ENCODE assay signal across 12 mouse cellular contexts in the genomic region with DNA sequence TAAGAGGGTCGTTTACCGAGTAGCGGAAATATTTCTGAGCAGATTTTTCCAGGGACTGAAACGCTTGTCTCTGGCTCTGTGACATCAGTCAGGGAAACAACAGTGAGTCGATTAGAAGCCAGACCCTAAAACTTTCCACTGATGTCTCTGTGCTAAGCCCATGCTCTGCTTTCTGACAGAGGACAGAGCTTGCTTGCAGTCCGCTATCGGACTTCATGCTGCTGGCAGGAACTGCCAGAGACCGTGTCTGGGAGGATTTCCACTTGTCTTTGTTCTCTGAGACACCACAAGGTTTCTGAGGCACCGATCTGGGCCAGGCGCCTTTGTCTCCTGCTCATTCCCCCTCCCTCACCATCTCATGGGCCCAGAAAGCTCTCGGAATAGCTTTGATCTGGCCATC. TPM values are rescaled to one million over a fixed set of nuclear protein-coding genes. Genes with fewer than 3 reads are reported as not detected.
A peak's percentile ranks its signal among the peaks of the same experiment; 100 is the strongest.
DNase-seq lines count a peak whose midpoint lies in the region; ATAC-seq lines count a peak whose summit lies in the region.
"Had no signal": no experiment of that assay in that cellular context is flagged by ENCODE, and none has a peak within 500 bp of the region (broad histone marks: within the 10 kb centered on the region; RNA-seq: fewer than 3 reads in every experiment).

No protein-coding gene starts in this region.

- H3K27me3 ChIP-seq in forebrain, embryonic 12.5 days = no peaks in the 10 kb centered on the region
- H3K27me3 ChIP-seq in forebrain, embryonic 15.5 days = no peaks in the 10 kb centered on the region
- no peaks in the 10 kb centered on the region for H3K27me3 ChIP-seq in liver, embryonic 12.5 days (replicated peaks)
- no peaks in the 10 kb centered on the region for H3K27me3 ChIP-seq in liver, embryonic 11.5 days (replicated peaks; ENCODE audit: control insufficient read depth, insufficient read depth, low read length)
- H3K27me3 ChIP-seq in hindbrain, embryonic 12.5 days = no peaks in the 10 kb centered on the region
- no peaks in the 10 kb centered on the region for H3K27me3 ChIP-seq in midbrain, embryonic 16.5 days (ENCODE audit: control insufficient read depth, insufficient read depth, low read depth, low read length)
- H3K27me3 ChIP-seq: embryonic facial prominence, embryonic 15.5 days; megakaryocyte, embryonic 14.5 days; Patski had no signal

- 28% methylated on average over 11 of the region's 11 CpGs for WGBS in forebrain, embryonic 12.5 days
- 20% methylated on average over 11 of the region's 11 CpGs for WGBS in forebrain, embryonic 15.5 days
- 69% methylated on average over 11 of the region's 11 CpGs for WGBS in liver, embryonic 12.5 days (ENCODE audit: insufficient replicate concordance)
- 65% methylated on average over 11 of the region's 11 CpGs for WGBS in liver, embryonic 11.5 days
- 49% methylated on average over 11 of the region's 11 CpGs for WGBS in hindbrain, embryonic 12.5 days
- 17% methylated on average over 11 of the region's 11 CpGs for WGBS in midbrain, embryonic 16.5 days

- no peaks in the 10 kb centered on the region for H3K36me3 ChIP-seq in forebrain, embryonic 12.5 days (replicated peaks)
- H3K36me3 ChIP-seq in forebrain, embryonic 15.5 days = no peaks in the 10 kb centered on the region
- H3K36me3 ChIP-seq in liver, embryonic 12.5 days = peaks cover 25% of the 10 kb centered on the region
- no peaks in the 10 kb centered on the region; the same call in 1 of the 2 replicates for H3K36me3 ChIP-seq in liver, embryonic 11.5 days (ENCODE audit: control insufficient read depth, insufficient read depth, low read length)
- H3K36me3 ChIP-seq in hindbrain, embryonic 12.5 days = no peaks in the 10 kb centered on the region
- no peaks in the 10 kb centered on the region for H3K36me3 ChIP-seq in midbrain, embryonic 16.5 days (ENCODE audit: control insufficient read depth, insufficient read depth, low read length)

- peak overlapping the region; percentile 11; the same call in 1 of the 2 replicates for H3K27ac ChIP-seq in forebrain, embryonic 12.5 days
- no peak overlapping the region for H3K27ac ChIP-seq in forebrain, embryonic 15.5 days (replicated peaks)
- 0 out of 2 replicates have a peak overlapping the region, but pooled peaks have one; percentile 4 for H3K27ac ChIP-seq in liver, embryonic 12.5 days
- no peak overlapping the region; the same call in 1 of the 2 replicates for H3K27ac ChIP-seq in liver, embryonic 11.5 days (ENCODE audit: low read depth, low read length)
- peak overlapping the region; percentile 45 for H3K27ac ChIP-seq in hindbrain, embryonic 12.5 days
- peak overlapping the region; percentile 49; the same call in 1 of the 2 replicates for H3K27ac ChIP-seq in midbrain, embryonic 16.5 days (ENCODE audit: low read length)
- H3K27ac ChIP-seq: embryonic facial prominence, embryonic 15.5 days had no signal

- H3K9ac ChIP-seq in forebrain, embryonic 12.5 days = no peak overlapping the region
- no peak overlapping the region for H3K9ac ChIP-seq in forebrain, embryonic 15.5 days (replicated peaks)
- H3K9ac ChIP-seq in liver, embryonic 12.5 days = no peak overlapping the region
- no peak overlapping the region for H3K9ac ChIP-seq in liver, embryonic 11.5 days (ENCODE audit: low read depth, low read length)
- no peak overlapping the region for H3K9ac ChIP-seq in hindbrain, embryonic 12.5 days
- no peak overlapping the region for H3K9ac ChIP-seq in midbrain, embryonic 16.5 days (ENCODE audit: low read depth, low read length)
- H3K9ac ChIP-seq: embryonic facial prominence, embryonic 15.5 days had no signal

- peaks cover 7% of the 10 kb centered on the region; the same call in 1 of the 2 replicates for H3K4me1 ChIP-seq in forebrain, embryonic 12.5 days
- no peaks in the 10 kb centered on the region for H3K4me1 ChIP-seq in forebrain, embryonic 15.5 days
- H3K4me1 ChIP-seq in liver, embryonic 12.5 days = peaks cover 39% of the 10 kb centered on the region
- H3K4me1 ChIP-seq in liver, embryonic 11.5 days (replicated peaks; ENCODE audit: control insufficient read depth, insufficient read depth, low read length) = peaks cover 20% of the 10 kb centered on the region
- H3K4me1 ChIP-seq in hindbrain, embryonic 12.5 days = peaks cover 4% of the 10 kb centered on the region; the same call in 1 of the 2 replicates
- H3K4me1 ChIP-seq in midbrain, embryonic 16.5 days (ENCODE audit: control insufficient read depth, insufficient read depth, low read length) = no peaks in the 10 kb centered on the region; the same call in 1 of the 2 replicates
- H3K4me1 ChIP-seq: embryonic facial prominence, embryonic 15.5 days had no signal

- H3K9me3 ChIP-seq in forebrain, embryonic 12.5 days = no peaks in the 10 kb centered on the region
- no peaks in the 10 kb centered on the region for H3K9me3 ChIP-seq in forebrain, embryonic 15.5 days
- H3K9me3 ChIP-seq in liver, embryonic 12.5 days (replicated peaks) = no peaks in the 10 kb centered on the region
- no peaks in the 10 kb centered on the region for H3K9me3 ChIP-seq in liver, embryonic 11.5 days (ENCODE audit: control insufficient read depth, low read length)
- no peaks in the 10 kb centered on the region for H3K9me3 ChIP-seq in hindbrain, embryonic 12.5 days (replicated peaks)
- no peaks in the 10 kb centered on the region for H3K9me3 ChIP-seq in midbrain, embryonic 16.5 days (replicated peaks; ENCODE audit: control insufficient read depth, low read length, poor library complexity, severe bottlenecking)
- H3K9me3 ChIP-seq: embryonic facial prominence, embryonic 15.5 days; megakaryocyte, embryonic 14.5 days had no signal

- no peak overlapping the region for H3K4me2 ChIP-seq in forebrain, embryonic 12.5 days
- no peak overlapping the region for H3K4me2 ChIP-seq in forebrain, embryonic 15.5 days (replicated peaks)
- H3K4me2 ChIP-seq in liver, embryonic 12.5 days = no peak overlapping the region
- H3K4me2 ChIP-seq in liver, embryonic 11.5 days = no peak overlapping the region
- H3K4me2 ChIP-seq in hindbrain, embryonic 12.5 days (replicated peaks) = no peak overlapping the region
- no peak overlapping the region for H3K4me2 ChIP-seq in midbrain, embryonic 16.5 days (ENCODE audit: low read length)
- H3K4me2 ChIP-seq: embryonic facial prominence, embryonic 15.5 days had no signal

- DNase-seq in liver, embryonic 11.5 days (ENCODE audit: low spot score) = no peak
- no peak for DNase-seq in thymus, postnatal 4 days
- DNase-seq: B cell, adult 2 months had no signal

- H3K4me3 ChIP-seq in forebrain, embryonic 12.5 days (replicated peaks) = no peak overlapping the region
- H3K4me3 ChIP-seq in forebrain, embryonic 15.5 days = no peak overlapping the region
- no peak overlapping the region for H3K4me3 ChIP-seq in liver, embryonic 12.5 days
- H3K4me3 ChIP-seq in liver, embryonic 11.5 days (ENCODE audit: low read depth, low read length) = no peak overlapping the region
- H3K4me3 ChIP-seq in hindbrain, embryonic 12.5 days = no peak overlapping the region
- no peak overlapping the region for H3K4me3 ChIP-seq in midbrain, embryonic 16.5 days (ENCODE audit: low read depth, low read length)
- H3K4me3 ChIP-seq: embryonic facial prominence, embryonic 15.5 days; megakaryocyte, embryonic 14.5 days had no signal

- ATAC-seq in forebrain, embryonic 12.5 days (ENCODE audit: low FRiP score) = no peak
- ATAC-seq in forebrain, embryonic 15.5 days (replicated peaks) = no peak
- ATAC-seq in liver, embryonic 12.5 days = no peak
- no peak for ATAC-seq in liver, embryonic 11.5 days (replicated peaks; ENCODE audit: low FRiP score)
- ATAC-seq in hindbrain, embryonic 12.5 days (ENCODE audit: low FRiP score) = no peak
- no peak for ATAC-seq in midbrain, embryonic 16.5 days
- ATAC-seq in erythroblast, adult 5-6 weeks (replicated peaks; ENCODE audit: low FRiP score, poor library complexity, severe bottlenecking) = no peak
- ATAC-seq: Patski had no signal

RNA-seq across cellular contexts. Expression of a gene that starts 21.4 kb away (rescaled TPM):
- polyA plus RNA-seq in forebrain, embryonic 12.5 days (2016; fragmentation: Nextera tagmentation; extraction: Ambion mirVana) = 21.0 and 21.4 TPM in 2 replicates
- 23.4 and 25.1 TPM in 2 replicates for polyA plus RNA-seq in forebrain, embryonic 15.5 days (2015; fragmentation: Nextera tagmentation; extraction: Ambion mirVana)
- 32.4 and 35.4 TPM in 2 replicates for polyA plus RNA-seq in liver, embryonic 12.5 days (2016; fragmentation: Nextera tagmentation; extraction: Ambion mirVana)
- 39.2 and 40.1 TPM in 2 replicates for polyA plus RNA-seq in liver, embryonic 11.5 days (2014; fragmentation: Nextera tagmentation; extraction: Ambion mirVana)
- polyA plus RNA-seq in hindbrain, embryonic 12.5 days (2016; fragmentation: Nextera tagmentation; extraction: Ambion mirVana) = 31.6 and 32.1 TPM in 2 replicates
- polyA plus RNA-seq in midbrain, embryonic 16.5 days (2015; fragmentation: Nextera tagmentation; extraction: Ambion mirVana) = 27.2 and 30.3 TPM in 2 replicates
- 4.0 and 6.7 TPM in 2 replicates for total RNA-seq in erythroblast, adult 5-6 weeks (2015; ENCODE audit: low replicate concordance)
- 1.5 and 3.2 TPM in 2 replicates for total RNA-seq in erythroblast, adult 5-6 weeks (2017; ENCODE audit: low replicate concordance)

RNA-seq across cellular contexts. Expression of a gene that starts 36.2 kb away (rescaled TPM):
- 16.4 and 19.6 TPM in 2 replicates for polyA plus RNA-seq in forebrain, embryonic 12.5 days (2016; fragmentation: Nextera tagmentation; extraction: Ambion mirVana)
- 19.9 and 21.2 TPM in 2 replicates for polyA plus RNA-seq in forebrain, embryonic 15.5 days (2015; fragmentation: Nextera tagmentation; extraction: Ambion mirVana)
- polyA plus RNA-seq in liver, embryonic 12.5 days (2016; fragmentation: Nextera tagmentation; extraction: Ambion mirVana) = 32.8 and 35.8 TPM in 2 replicates
- polyA plus RNA-seq in liver, embryonic 11.5 days (2014; fragmentation: Nextera tagmentation; extraction: Ambion mirVana) = 46.2 and 47.1 TPM in 2 replicates
- polyA plus RNA-seq in hindbrain, embryonic 12.5 days (2016; fragmentation: Nextera tagmentation; extraction: Ambion mirVana) = 19.5 and 20.1 TPM in 2 replicates
- polyA plus RNA-seq in midbrain, embryonic 16.5 days (2015; fragmentation: Nextera tagmentation; extraction: Ambion mirVana) = 21.1 and 23.5 TPM in 2 replicates
- 1.3 and 4.0 TPM in 2 replicates for total RNA-seq in erythroblast, adult 5-6 weeks (2015; ENCODE audit: low replicate concordance)
- total RNA-seq in erythroblast, adult 5-6 weeks (2017; ENCODE audit: low replicate concordance) = 2.1 and 6.6 TPM in 2 replicates

RNA-seq across cellular contexts. Expression of a gene that starts 45.1 kb away (rescaled TPM):
- 105 and 110 TPM in 2 replicates for polyA plus RNA-seq in forebrain, embryonic 12.5 days (2016; fragmentation: Nextera tagmentation; extraction: Ambion mirVana)
- polyA plus RNA-seq in forebrain, embryonic 15.5 days (2015; fragmentation: Nextera tagmentation; extraction: Ambion mirVana) = 88.0 and 98.2 TPM in 2 replicates
- polyA plus RNA-seq in liver, embryonic 12.5 days (2016; fragmentation: Nextera tagmentation; extraction: Ambion mirVana) = 85.3 and 86.1 TPM in 2 replicates
- polyA plus RNA-seq in liver, embryonic 11.5 days (2014; fragmentation: Nextera tagmentation; extraction: Ambion mirVana) = 83.4 and 84.5 TPM in 2 replicates
- polyA plus RNA-seq in hindbrain, embryonic 12.5 days (2016; fragmentation: Nextera tagmentation; extraction: Ambion mirVana) = 99.0 and 101 TPM in 2 replicates
- 61.3 and 67.3 TPM in 2 replicates for polyA plus RNA-seq in midbrain, embryonic 16.5 days (2015; fragmentation: Nextera tagmentation; extraction: Ambion mirVana)
- total RNA-seq in erythroblast, adult 5-6 weeks (2015; ENCODE audit: low replicate concordance) = 15.0 and 25.9 TPM in 2 replicates
- total RNA-seq in erythroblast, adult 5-6 weeks (2017; ENCODE audit: low replicate concordance) = 18.1 and 19.5 TPM in 2 replicates

RNA-seq across cellular contexts. Expression of a gene that starts 46.2 kb away (rescaled TPM):
- polyA plus RNA-seq in forebrain, embryonic 12.5 days (2016; fragmentation: Nextera tagmentation; extraction: Ambion mirVana) = 27.0 and 32.1 TPM in 2 replicates
- 74.1 and 79.6 TPM in 2 replicates for polyA plus RNA-seq in forebrain, embryonic 15.5 days (2015; fragmentation: Nextera tagmentation; extraction: Ambion mirVana)
- polyA plus RNA-seq in liver, embryonic 12.5 days (2016; fragmentation: Nextera tagmentation; extraction: Ambion mirVana) = 2.6 TPM in 2 replicates
- polyA plus RNA-seq in liver, embryonic 11.5 days (2014; fragmentation: Nextera tagmentation; extraction: Ambion mirVana) = 6.7 and 8.3 TPM in 2 replicates
- polyA plus RNA-seq in hindbrain, embryonic 12.5 days (2016; fragmentation: Nextera tagmentation; extraction: Ambion mirVana) = 40.4 and 43.2 TPM in 2 replicates
- polyA plus RNA-seq in midbrain, embryonic 16.5 days (2015; fragmentation: Nextera tagmentation; extraction: Ambion mirVana) = 107 and 108 TPM in 2 replicates
- total RNA-seq in erythroblast, adult 5-6 weeks (2015; ENCODE audit: low replicate concordance) = not detected in 2 replicates
- total RNA-seq in erythroblast, adult 5-6 weeks (2017; ENCODE audit: low replicate concordance) = not detected in 2 replicates

RNA-seq across cellular contexts. Expression of a gene that starts 53.1 kb away (rescaled TPM):
- 30.1 and 35.1 TPM in 2 replicates for polyA plus RNA-seq in forebrain, embryonic 12.5 days (2016; fragmentation: Nextera tagmentation; extraction: Ambion mirVana)
- polyA plus RNA-seq in forebrain, embryonic 15.5 days (2015; fragmentation: Nextera tagmentation; extraction: Ambion mirVana) = 39.5 and 39.7 TPM in 2 replicates
- polyA plus RNA-seq in liver, embryonic 12.5 days (2016; fragmentation: Nextera tagmentation; extraction: Ambion mirVana) = 9.7 and 10.1 TPM in 2 replicates
- polyA plus RNA-seq in liver, embryonic 11.5 days (2014; fragmentation: Nextera tagmentation; extraction: Ambion mirVana) = 13.4 and 14.2 TPM in 2 replicates
- 33.5 and 34.8 TPM in 2 replicates for polyA plus RNA-seq in hindbrain, embryonic 12.5 days (2016; fragmentation: Nextera tagmentation; extraction: Ambion mirVana)
- 51.1 and 59.3 TPM in 2 replicates for polyA plus RNA-seq in midbrain, embryonic 16.5 days (2015; fragmentation: Nextera tagmentation; extraction: Ambion mirVana)
- total RNA-seq in erythroblast, adult 5-6 weeks (2015; ENCODE audit: low replicate concordance) = 15.4 and 23.2 TPM in 2 replicates
- 5.2 and 6.4 TPM in 2 replicates for total RNA-seq in erythroblast, adult 5-6 weeks (2017; ENCODE audit: low replicate concordance)

Comparison
In these comparisons a context has a peak if more than half of its experiments do, and no peak if none do; other contexts are left out.
1. H3K27ac ChIP-seq: peak in forebrain, embryonic 12.5 days (single experiment), liver, embryonic 12.5 days (single experiment), hindbrain, embryonic 12.5 days (single experiment) and midbrain, embryonic 16.5 days (single experiment); none in forebrain, embryonic 15.5 days (single experiment) and liver, embryonic 11.5 days (single experiment).